Mouse (Mus musculus) bone marrow, adult 2 months (tissue): ENCODE measurements around the gene Ltc4s.

Source experiments
- CTCF ChIP-seq: fragments of 200-500 bp; IDR thresholded peaks from 2 replicates; pipeline ENCODE4 v1.5.1; 2011; ENCODE audit warnings: low read length, control low read depth; ENCODE audit not compliant: control insufficient read depth, insufficient read depth
- POLR2A ChIP-seq: fragments of 200-500 bp; IDR thresholded peaks from 2 replicates; pipeline ENCODE4 v1.6.1; 2011; ENCODE audit warnings: low read depth, mild to moderate bottlenecking, control low read depth, low read length, borderline replicate concordance; ENCODE audit not compliant: control insufficient read depth

DNA sequence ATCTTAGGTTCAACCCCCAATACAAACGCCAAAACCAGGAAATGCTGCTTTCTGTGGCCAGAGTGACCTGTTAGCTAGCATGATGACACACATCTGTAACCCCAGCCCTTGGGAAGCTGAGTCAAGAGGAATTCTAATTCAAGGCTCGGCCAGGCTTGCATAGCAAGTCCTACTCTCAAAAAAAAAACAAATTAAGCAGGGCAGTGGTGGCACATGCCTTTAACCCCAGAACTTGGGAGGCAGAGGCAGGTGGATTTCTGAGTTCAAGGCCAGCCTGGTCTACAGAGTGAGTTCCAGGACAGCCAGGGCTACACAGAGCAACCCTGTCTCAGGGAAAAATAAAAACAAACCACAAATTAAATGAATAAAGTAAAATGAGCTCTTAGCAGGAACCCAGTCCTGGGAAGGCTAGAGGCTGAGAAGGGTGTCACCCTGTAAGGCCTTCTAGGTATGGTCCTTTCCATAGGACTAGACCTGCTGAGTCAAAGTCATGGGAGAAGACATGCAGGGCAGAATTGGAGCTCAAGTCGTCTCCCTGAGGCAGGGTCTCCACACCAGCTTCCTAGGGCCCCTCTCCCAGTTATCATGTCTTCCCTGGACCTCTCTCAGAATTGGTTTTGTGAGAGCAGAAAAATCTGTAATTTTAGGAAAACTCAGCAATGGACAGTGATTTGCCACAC is 26.2 kb downstream of the Ltc4s start:
- no peak for TF ChIP-seq CTCF
- TF ChIP-seq POLR2A: no peak
